ENCODE assay signal across 17 mouse cellular contexts in the genomic region with DNA sequence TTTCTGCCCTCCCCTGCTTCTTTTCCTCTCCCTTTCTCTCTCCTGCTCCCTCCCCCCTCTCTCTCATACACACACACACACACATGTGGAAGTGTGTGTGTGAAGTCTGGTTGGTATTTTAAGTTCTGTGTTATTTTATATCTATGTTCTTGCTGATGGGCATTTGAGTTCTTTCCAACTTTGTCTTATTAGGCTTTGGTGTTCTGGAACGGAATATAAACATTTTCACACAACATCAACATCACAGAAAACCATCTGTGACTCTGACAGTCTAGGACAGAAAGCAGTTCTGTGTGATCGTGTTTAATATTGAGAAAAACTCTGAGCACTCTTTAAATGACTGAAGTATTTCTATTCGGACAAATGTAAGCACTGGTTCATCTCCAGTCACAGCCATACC.
"Had no signal": no experiment of that assay in that cellular context is flagged by ENCODE, and none has a peak within 500 bp of the region (broad histone marks: within the 10 kb centered on the region; RNA-seq: fewer than 3 reads in every experiment).

No protein-coding gene starts in this region.

- H3K36me3 ChIP-seq: heart, embryonic 10.5 days; heart, embryonic 12.5 days; hindbrain, embryonic 13.5 days; hindbrain, embryonic 15.5 days; kidney, embryonic 15.5 days; limb, embryonic 13.5 days; limb, embryonic 15.5 days; liver, embryonic 12.5 days had no signal

- H3K27ac ChIP-seq: gastrocnemius, adult 2 months; heart, embryonic 10.5 days; hindbrain, embryonic 13.5 days; hindbrain, embryonic 15.5 days; hindbrain, postnatal 0 days; kidney, embryonic 15.5 days; kidney, postnatal 0 days; limb, embryonic 13.5 days; limb, embryonic 15.5 days; liver, embryonic 12.5 days had no signal

- H3K4me2 ChIP-seq: heart, embryonic 12.5 days; hindbrain, embryonic 13.5 days; hindbrain, embryonic 15.5 days; kidney, embryonic 15.5 days; limb, embryonic 13.5 days; limb, embryonic 15.5 days; liver, embryonic 12.5 days had no signal

- H3K4me3 ChIP-seq: gastrocnemius, adult 2 months; heart, embryonic 10.5 days; heart, embryonic 12.5 days; hindbrain, embryonic 13.5 days; hindbrain, embryonic 15.5 days; kidney, embryonic 15.5 days; limb, embryonic 13.5 days; limb, embryonic 15.5 days; liver, embryonic 12.5 days had no signal

- DNase-seq: gastrocnemius, adult 2 months; gastrocnemius, postnatal 10 days; gastrocnemius, postnatal 25 days; heart, adult 18-20 months; heart, postnatal 10 days; layer of hippocampus, adult 9-11 months; layer of hippocampus, postnatal 36 days had no signal

- H3K4me1 ChIP-seq: hindbrain, embryonic 13.5 days; hindbrain, embryonic 15.5 days; liver, embryonic 12.5 days had no signal

- H3K27me3 ChIP-seq: heart, embryonic 12.5 days; hindbrain, embryonic 13.5 days; hindbrain, embryonic 15.5 days; kidney, embryonic 15.5 days; limb, embryonic 13.5 days; limb, embryonic 15.5 days; liver, embryonic 12.5 days had no signal

- H3K9me3 ChIP-seq: heart, embryonic 10.5 days; heart, embryonic 12.5 days; hindbrain, embryonic 13.5 days; hindbrain, embryonic 15.5 days; kidney, embryonic 15.5 days; limb, embryonic 13.5 days; limb, embryonic 15.5 days; liver, embryonic 12.5 days had no signal

- ATAC-seq: hindbrain, postnatal 0 days; liver, embryonic 12.5 days had no signal

- H3K9ac ChIP-seq: heart, embryonic 12.5 days; hindbrain, embryonic 13.5 days; hindbrain, embryonic 15.5 days; kidney, embryonic 15.5 days; limb, embryonic 13.5 days; limb, embryonic 15.5 days; liver, embryonic 12.5 days had no signal
